Mouse (Mus musculus) lung, postnatal 36 days (tissue): ENCODE results near the gene Npas2.

Experiments used
- DNase-seq: peaks from one replicate; pipeline ENCODE4 v3.0.0; 2022; ENCODE audit warnings: mixed read lengths

Npas2 gene

GRCm38 (mm10) chr1:39287076-39287475 lies 93.5 kb downstream of the Npas2 start:
- no peak for DNase-seq

GRCm38 (mm10) chr1:39287831-39288230 lies 94.3 kb downstream of the Npas2 start:
- no peak for DNase-seq

GRCm38 (mm10) chr1:39288425-39288824 lies 94.9 kb downstream of the Npas2 start:
- peak; percentile 32 for DNase-seq

- DNase-seq = no peak
These were observed 98.5 kb downstream of the Npas2 start for GRCm38 (mm10) chr1:39292001-39292400.

DNA sequence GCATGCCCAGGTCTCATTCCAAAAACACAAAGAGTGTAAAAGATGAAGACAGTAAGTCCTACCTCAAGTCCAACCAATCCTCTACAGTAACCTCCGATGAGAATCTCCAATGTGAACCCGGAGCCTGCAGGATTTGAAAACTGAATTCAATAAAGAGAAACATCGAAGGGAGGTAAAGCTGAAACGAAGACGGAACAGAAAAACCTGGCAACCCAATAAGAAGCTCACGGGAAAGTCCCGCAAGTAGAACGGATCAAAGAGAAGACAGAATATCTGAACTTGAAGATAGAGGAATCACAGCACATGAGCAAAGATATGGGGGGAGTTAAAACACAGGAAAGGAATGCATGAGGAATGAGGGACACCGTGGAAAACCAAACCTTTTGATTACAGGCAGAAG lies 104.8 kb downstream of the Npas2 start:
- DNase-seq = no peak

DNA sequence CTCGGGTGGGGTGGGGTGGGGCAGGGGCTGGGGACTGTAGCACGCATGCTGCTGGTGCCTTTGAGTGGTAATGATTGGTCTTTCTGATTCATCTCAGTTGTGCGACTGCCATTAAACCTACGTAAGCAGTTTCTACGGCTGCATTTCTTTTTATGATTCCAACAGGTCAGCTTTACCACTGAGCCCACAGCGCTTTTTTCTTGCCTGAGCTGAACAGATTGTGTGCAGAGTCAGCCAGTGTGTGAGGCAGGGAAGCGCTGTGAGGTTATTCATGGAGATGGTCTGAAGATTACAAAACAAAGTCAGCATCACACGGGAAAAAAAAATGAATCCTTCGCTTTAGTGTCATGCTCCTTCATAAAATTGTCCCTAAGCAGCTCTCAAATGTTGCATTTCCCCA lies 106.7 kb downstream of the Npas2 start:
- DNase-seq = no peak

DNA sequence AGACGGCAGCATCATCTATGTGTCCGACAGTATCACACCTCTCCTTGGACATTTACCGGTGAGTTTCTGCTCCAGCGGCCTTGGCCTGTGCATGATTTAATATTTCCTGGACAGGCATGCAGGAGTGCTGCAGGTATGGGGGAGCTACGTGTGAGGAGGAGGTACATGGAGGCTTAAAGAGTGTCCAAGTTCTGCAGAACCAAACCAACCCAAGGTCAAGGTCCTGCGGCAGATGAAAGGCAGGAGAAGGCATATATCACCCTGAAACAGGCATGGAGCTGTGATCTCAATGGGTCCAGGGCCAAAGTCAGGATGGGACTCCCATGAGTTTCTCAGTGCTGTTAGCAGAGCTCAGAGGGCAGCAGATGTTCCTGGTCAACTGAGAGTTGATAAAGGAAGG lies 107.1 kb downstream of the Npas2 start:
- DNase-seq = no peak

DNA sequence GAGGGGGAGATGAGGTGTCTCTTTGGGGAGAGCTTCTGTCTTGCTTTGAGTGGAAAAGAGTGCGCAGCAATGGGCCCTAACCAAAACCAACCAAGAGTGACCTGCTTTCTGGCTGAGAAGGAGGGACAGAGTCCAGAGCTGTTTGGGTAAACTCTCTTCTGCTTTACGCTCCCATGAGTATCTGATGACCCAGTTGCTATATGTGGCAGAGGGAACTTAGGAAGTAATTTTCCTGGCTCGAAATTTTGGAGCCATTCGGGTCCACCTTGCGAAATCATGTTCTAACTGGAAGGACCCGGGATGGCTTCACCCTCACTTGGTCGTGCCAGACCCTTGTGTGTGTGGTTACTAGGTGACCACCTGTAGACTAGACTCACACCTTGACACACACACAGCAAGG lies 108.7 kb downstream of the Npas2 start:
- DNase-seq = no peak

GRCm38 (mm10) chr1:39303054-39303649 lies 109.6 kb downstream of the Npas2 start:
- DNase-seq = peak; percentile 21

DNA sequence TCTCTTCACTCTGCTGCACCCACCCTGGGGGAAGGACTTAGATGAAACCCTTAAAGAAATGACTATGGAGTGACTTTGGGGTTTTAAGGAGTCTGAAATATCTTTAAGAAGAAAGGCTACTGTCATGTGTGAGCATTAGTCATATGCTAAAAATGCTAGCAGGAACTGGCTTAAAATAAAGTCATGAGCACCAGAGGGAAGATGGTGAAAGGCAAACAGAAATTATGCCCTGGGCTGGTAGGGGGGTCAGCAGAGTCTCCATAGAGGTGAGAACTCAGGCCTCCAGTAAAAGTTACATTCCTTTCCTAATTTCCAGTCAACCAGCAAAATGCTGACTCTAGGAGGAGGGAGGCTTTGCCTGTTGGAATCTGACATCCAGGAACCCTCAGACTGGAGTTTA lies 113.8 kb downstream of the Npas2 start:
- no peak for DNase-seq

DNA sequence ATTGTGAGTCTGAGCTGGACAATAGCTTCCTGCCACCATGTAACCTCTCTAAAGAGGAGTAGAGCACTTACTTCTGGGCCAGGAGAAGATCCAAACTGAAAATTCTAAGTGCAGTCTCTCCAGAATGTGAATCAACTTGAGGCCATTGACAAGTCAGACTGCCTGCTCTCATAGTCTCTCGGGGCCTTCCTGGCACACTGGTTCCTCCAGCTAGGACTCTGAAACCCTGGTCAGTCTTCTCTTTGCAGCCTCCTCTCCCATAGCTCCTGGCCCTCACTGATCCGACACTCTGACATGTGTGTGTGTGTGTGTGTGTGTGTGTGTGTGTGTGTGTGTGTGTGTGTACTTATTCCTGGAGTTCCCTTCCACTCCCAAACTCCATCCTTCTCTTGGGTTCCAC lies 114.4 kb downstream of the Npas2 start:
- no peak for DNase-seq

DNA sequence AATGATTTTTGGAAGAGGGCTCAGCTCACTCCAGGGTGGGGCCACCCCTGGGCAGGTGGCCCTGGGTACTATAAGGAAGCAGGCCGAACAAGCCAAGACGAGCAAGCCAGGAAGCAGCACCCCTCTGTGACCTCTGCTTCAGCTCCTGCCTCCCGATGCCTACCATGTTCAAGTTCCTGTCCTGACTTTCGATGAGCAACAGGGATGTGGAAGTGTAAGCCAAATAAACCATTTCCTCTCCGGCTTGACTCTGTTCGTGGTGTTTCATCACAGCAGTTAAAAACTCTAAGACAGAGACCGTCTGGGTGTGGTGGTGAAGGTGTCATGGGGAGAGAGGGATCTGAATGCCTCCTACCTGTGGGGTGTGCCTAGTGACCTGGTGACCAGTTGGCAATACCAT lies 116.0 kb downstream of the Npas2 start:
- no peak for DNase-seq

- no peak for DNase-seq
These were observed 118.9 kb downstream of the Npas2 start for GRCm38 (mm10) chr1:39312345-39312967.

DNA sequence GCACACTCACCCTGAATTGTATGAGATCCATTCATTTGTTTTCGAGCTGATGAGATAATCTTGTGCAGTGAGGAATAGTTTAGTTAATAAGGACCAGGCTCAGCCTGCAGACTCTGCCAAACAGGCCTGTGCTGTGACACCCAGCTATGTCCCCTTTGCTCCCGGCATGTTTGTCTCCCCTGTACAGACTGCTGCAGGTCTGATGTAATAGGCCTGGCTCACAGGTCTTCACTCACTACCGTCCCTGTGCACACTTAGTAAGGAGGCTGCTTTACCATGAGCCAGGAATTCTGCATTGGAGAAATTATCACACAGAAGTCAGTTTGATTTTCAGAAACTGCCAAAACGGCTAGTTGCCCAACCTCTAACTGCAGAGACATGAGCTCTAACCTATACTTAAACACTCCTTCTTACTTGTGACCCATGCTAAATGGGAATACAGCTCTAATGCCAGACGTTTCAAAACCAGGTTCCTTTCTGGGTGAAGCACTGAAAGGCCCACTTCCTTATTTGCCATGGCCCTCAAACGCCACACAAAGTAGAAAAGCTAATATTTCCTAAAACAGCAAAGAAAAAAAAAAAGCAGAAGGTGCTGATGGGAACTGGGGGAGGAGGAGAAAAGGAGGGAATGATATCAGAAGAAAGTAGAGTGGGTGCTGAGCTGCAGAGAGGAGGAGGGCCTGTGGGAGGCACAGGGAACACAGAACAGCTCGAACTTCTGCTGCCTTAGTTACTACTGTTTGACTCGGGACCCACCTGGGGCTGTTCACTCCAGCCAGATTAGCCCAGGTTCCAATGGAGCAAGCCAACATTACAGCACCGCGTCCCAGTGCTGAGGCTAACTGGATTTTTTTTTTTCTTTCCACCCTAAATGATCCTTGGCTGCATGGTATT lies 120.1 kb downstream of the Npas2 start:
- peak; percentile 19 for DNase-seq

DNA sequence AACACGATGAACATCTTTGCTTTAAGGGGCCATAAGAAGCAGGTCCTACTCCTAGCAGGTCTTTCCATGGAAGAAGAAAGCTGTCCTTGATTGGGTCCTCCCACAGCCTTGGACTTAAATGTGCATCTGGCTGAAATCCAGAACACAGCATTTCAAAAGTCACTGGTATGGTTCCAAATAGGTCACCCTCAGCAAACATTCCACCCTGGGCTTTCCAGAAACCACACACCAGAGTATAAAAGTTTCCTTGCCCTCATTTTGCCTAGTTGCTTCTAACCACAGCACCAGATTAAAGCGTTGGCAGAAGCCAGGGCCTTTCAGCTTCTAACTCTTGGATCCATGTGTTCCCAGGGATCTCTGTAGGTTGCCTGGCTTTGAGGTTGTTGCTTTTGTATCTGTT lies 124.4 kb downstream of the Npas2 start:
- peak; percentile 69 for DNase-seq

- no peak for DNase-seq
These were observed 125.3 kb downstream of the Npas2 start for GRCm38 (mm10) chr1:39318870-39319269.

GRCm38 (mm10) chr1:39321954-39322353 lies 128.4 kb downstream of the Npas2 start:
- DNase-seq = no peak

DNA sequence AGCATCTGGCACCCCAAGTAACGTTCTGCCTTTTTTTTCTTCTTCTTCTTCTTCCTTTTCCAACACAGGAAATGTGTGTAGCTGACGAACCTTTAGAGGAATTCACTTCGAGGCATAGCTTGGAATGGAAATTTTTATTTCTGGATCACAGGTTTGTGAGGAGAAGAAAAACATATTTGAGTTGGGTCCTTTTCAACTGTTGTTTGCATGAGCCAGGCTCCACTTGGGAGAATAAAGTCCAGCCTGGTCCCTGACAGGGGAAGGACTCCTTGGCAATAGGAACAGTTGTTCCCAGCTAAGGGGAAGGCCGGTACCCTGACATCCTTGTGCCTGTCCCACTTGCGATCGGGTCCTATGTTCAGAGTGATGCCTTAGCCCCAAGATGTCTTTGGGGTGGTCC lies 131.7 kb downstream of the Npas2 start:
- no peak for DNase-seq

GRCm38 (mm10) chr1:39327546-39327945 lies 134.0 kb downstream of the Npas2 start:
- DNase-seq = no peak

DNA sequence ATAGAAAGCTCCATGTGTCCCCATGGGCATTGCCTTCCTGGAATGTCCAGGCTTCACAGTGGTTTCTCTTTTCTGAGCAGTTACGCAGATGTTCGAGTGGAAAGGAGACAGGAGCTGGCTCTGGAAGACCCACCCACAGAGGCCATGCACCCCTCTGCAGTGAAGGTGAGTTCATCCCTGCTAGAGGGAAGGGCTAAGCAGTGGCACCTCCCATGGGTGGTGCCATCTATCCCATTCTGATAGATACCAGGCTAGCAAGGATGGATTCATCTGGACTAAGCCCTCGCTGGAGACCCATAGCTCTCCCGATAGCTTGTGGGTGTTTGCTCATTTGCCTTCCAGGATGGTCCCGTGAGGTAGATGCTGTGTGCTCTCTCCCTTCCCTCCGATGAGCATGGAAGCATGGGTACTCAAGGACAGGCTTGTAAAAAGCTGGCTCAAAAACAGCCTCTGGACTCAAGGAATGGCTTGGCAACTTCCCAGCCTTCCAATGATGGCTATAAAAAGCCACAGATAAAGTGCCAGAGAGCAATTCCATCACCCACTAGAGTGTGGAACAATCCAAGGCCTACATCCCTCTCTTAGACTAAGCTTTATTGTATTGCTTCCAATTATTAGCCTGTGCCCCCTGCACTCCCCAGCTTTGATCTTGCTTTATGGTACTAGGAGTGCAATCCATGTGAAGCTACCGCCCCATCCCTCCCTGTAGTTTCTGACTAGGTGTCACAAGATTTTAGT lies 137.5 kb downstream of the Npas2 start:
- DNase-seq = no peak

DNA sequence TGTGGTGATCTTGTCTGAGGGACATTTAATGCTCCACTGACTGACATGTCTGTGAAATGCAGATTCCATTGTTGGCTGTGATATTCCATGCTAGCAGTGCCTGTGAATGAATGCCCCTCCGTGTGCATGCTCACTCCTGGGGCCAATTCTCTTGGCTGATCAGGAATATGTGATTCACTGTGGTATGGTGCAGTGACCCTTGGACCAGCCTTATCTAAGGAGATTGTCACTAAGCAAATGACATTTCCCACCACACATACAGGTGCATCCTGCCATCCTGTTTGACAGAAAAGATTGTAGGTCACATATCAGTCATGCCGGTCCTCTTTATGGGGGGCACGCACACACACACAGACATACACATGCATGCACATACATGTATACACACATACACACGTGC lies 138.9 kb downstream of the Npas2 start:
- no peak for DNase-seq

- DNase-seq = no peak
These were observed 142.1 kb downstream of the Npas2 start for GRCm38 (mm10) chr1:39335561-39336196.

GRCm38 (mm10) chr1:39336788-39337187 lies 143.3 kb downstream of the Npas2 start:
- peak; percentile 12 for DNase-seq
